Mouse (Mus musculus) heart, embryonic 16.5 days (tissue): ENCODE data around the gene Col27a1. TPM values are rescaled to one million over a fixed set of nuclear protein-coding genes. Genes with fewer than 3 reads are reported as not detected.

Experiments
- ATAC-seq: fragments of 200-750 bp; cut with Nextera tagmentation; replicated peaks from 2 replicates; pipeline ENCODE4 v1.8.0; 2017; ENCODE audit warnings: moderate number of reproducible peaks; ENCODE audit not compliant: insufficient read depth, low FRiP score; ENCODE audit errors: extremely low read depth
- H3K27ac ChIP-seq: fragments of 300-500 bp; sonication (generic); 2 replicates; pipeline ENCODE4 v1.5.1; 2014; ENCODE audit warnings: mild to moderate bottlenecking, low read length, control low read depth, moderate library complexity
- H3K27me3 ChIP-seq: fragments of 300-500 bp; sonication (generic); 2 replicates; pipeline ENCODE4 v1.6.1; 2014; ENCODE audit warnings: low read length, mixed read lengths; ENCODE audit not compliant: control insufficient read depth, insufficient read depth
- H3K36me3 ChIP-seq: fragments of 300-500 bp; sonication (generic); 2 replicates; pipeline ENCODE4 v1.6.1; 2014; ENCODE audit not compliant: control insufficient read depth, insufficient read depth
- H3K4me1 ChIP-seq: fragments of 300-500 bp; sonication (generic); 2 replicates; pipeline ENCODE4 v1.6.1; 2014; ENCODE audit warnings: low read length, mixed read lengths; ENCODE audit not compliant: control insufficient read depth, insufficient read depth
- H3K4me2 ChIP-seq: fragments of 300-500 bp; sonication (generic); 2 replicates; pipeline ENCODE4 v1.6.1; 2014; ENCODE audit warnings: low read depth, mild to moderate bottlenecking, control low read depth, low read length
- H3K4me3 ChIP-seq: fragments of 300-500 bp; sonication (generic); 2 replicates; pipeline ENCODE4 v1.5.1; 2014; ENCODE audit warnings: mild to moderate bottlenecking, control low read depth, low read length
- H3K9ac ChIP-seq: fragments of 300-500 bp; sonication (generic); 2 replicates; pipeline ENCODE4 v1.6.1; 2014; ENCODE audit warnings: low read length, control low read depth
- H3K9me3 ChIP-seq: fragments of 300-500 bp; sonication (generic); replicated peaks from 2 replicates; pipeline ENCODE4 v1.6.1; 2016; ENCODE audit warnings: low read length; ENCODE audit not compliant: control insufficient read depth
- WGBS: fragments of 180-500 bp; shearing (Covaris S2); extraction: QIAGEN DNeasy Blood & Tissue Kit; methylation state at CpG from one replicate; pipeline ENCODE4 v1.1.7; 2014; 5-methylcytosine and 5-hydroxymethylcytosine counted together
- polyA plus RNA-seq: library from polyadenylated mRNA; unstranded; fragments of >200 nt; fragmentation: Nextera tagmentation; extraction: Ambion mirVana; gene quantifications from 2 replicates; pipeline ENCODE4 v1.2.1, GENCODE M21; 2015

Col27a1 gene
- polyA plus RNA-seq, 1 experiment from 2014 or later, result 3.0 TPM

- no peak for ATAC-seq
- no peaks in the 10 kb centered on the region for H3K27me3 ChIP-seq
- no peaks in the 10 kb centered on the region for H3K4me1 ChIP-seq
- no peak overlapping the region for H3K27ac ChIP-seq
- no peaks in the 10 kb centered on the region for H3K36me3 ChIP-seq
- H3K4me2 ChIP-seq, result no peak overlapping the region
- no peak overlapping the region for H3K4me3 ChIP-seq
- H3K9ac ChIP-seq, result no peak overlapping the region
- H3K9me3 ChIP-seq, result no peaks in the 10 kb centered on the region
Observed at GRCm38 (mm10) chr4:63247991-63248390, 34.2 kb downstream of the Col27a1 start.

GRCm38 (mm10) chr4:63248951-63249350 lies 35.1 kb downstream of the Col27a1 start:
- Histone ChIP-seq H3K4me2 (no peak overlapping the region), H3K36me3 (no peaks in the 10 kb centered on the region), H3K4me3 (no peak overlapping the region), H3K9me3 (no peaks in the 10 kb centered on the region), H3K27ac (no peak overlapping the region), H3K9ac (no peak overlapping the region), H3K27me3 (no peaks in the 10 kb centered on the region), H3K4me1 (no peaks in the 10 kb centered on the region)
- 59% methylated on average over 6 of the region's 6 CpGs for WGBS
- ATAC-seq, result no peak

- H3K4me2 ChIP-seq, result no peak overlapping the region
- no peak overlapping the region for H3K9ac ChIP-seq
- H3K9me3 ChIP-seq, result no peaks in the 10 kb centered on the region
- H3K27me3 ChIP-seq, result no peaks in the 10 kb centered on the region
- WGBS, result 87% methylated on average over 11 of the region's 11 CpGs
- no peak overlapping the region for H3K27ac ChIP-seq
- no peak for ATAC-seq
- H3K4me3 ChIP-seq, result no peak overlapping the region
- no peaks in the 10 kb centered on the region for H3K36me3 ChIP-seq
- no peaks in the 10 kb centered on the region for H3K4me1 ChIP-seq
Observed at GRCm38 (mm10) chr4:63251760-63252159, 38.0 kb downstream of the Col27a1 start.

GRCm38 (mm10) chr4:63253716-63254115 lies 39.9 kb downstream of the Col27a1 start:
- ATAC-seq, result no peak
- H3K27me3 ChIP-seq, result no peaks in the 10 kb centered on the region
- no peaks in the 10 kb centered on the region for H3K9me3 ChIP-seq
- H3K4me2 ChIP-seq, result no peak overlapping the region
- 78% methylated on average over 6 of the region's 6 CpGs for WGBS
- H3K4me1 ChIP-seq, result no peaks in the 10 kb centered on the region
- no peak overlapping the region for H3K4me3 ChIP-seq
- H3K27ac ChIP-seq, result no peak overlapping the region
- no peak overlapping the region for H3K9ac ChIP-seq
- H3K36me3 ChIP-seq, result no peaks in the 10 kb centered on the region

GRCm38 (mm10) chr4:63254151-63254550 lies 40.3 kb downstream of the Col27a1 start:
- no peaks in the 10 kb centered on the region for H3K36me3 ChIP-seq
- no peak overlapping the region for H3K9ac ChIP-seq
- H3K27ac ChIP-seq, result no peak overlapping the region
- H3K4me3 ChIP-seq, result no peak overlapping the region
- ATAC-seq, result no peak
- H3K27me3 ChIP-seq, result no peaks in the 10 kb centered on the region
- H3K4me2 ChIP-seq, result no peak overlapping the region
- peaks cover 2% of the 10 kb centered on the region; the same call in 1 of the 2 replicates for H3K4me1 ChIP-seq
- WGBS, result 76% methylated on average over 2 of the region's 2 CpGs
- H3K9me3 ChIP-seq, result no peaks in the 10 kb centered on the region

- H3K27me3 ChIP-seq, result no peaks in the 10 kb centered on the region
- 79% methylated on average over 2 of the region's 2 CpGs for WGBS
- no peaks in the 10 kb centered on the region for H3K36me3 ChIP-seq
- ATAC-seq, result no peak
- no peak overlapping the region for H3K9ac ChIP-seq
- peaks cover 17% of the 10 kb centered on the region for H3K4me1 ChIP-seq
- H3K4me2 ChIP-seq, result no peak overlapping the region
- H3K4me3 ChIP-seq, result no peak overlapping the region
- H3K27ac ChIP-seq, result no peak overlapping the region
- no peaks in the 10 kb centered on the region for H3K9me3 ChIP-seq
Observed at GRCm38 (mm10) chr4:63256371-63256770, 42.6 kb downstream of the Col27a1 start.

GRCm38 (mm10) chr4:63257346-63257745 lies 43.5 kb downstream of the Col27a1 start:
- Histone ChIP-seq H3K4me3 (no peak overlapping the region), H3K9ac (no peak overlapping the region), H3K36me3 (no peaks in the 10 kb centered on the region), H3K4me1 (peaks cover 17% of the 10 kb centered on the region), H3K4me2 (no peak overlapping the region), H3K27me3 (no peaks in the 10 kb centered on the region), H3K9me3 (no peaks in the 10 kb centered on the region), H3K27ac (no peak overlapping the region)
- 75% methylated on average over 7 of the region's 7 CpGs for WGBS
- ATAC-seq, result no peak

- H3K4me2 ChIP-seq, result no peak overlapping the region
- H3K9ac ChIP-seq, result no peak overlapping the region
- H3K9me3 ChIP-seq, result no peaks in the 10 kb centered on the region
- no peak overlapping the region for H3K27ac ChIP-seq
- H3K27me3 ChIP-seq, result no peaks in the 10 kb centered on the region
- no peak overlapping the region for H3K4me3 ChIP-seq
- no peak for ATAC-seq
- peaks cover 17% of the 10 kb centered on the region for H3K4me1 ChIP-seq
- 91% methylated on average over 14 of the region's 14 CpGs for WGBS
- H3K36me3 ChIP-seq, result no peaks in the 10 kb centered on the region
Observed at GRCm38 (mm10) chr4:63258096-63258495, 44.3 kb downstream of the Col27a1 start.

- no peak for ATAC-seq
- peaks cover 19% of the 10 kb centered on the region for H3K4me1 ChIP-seq
- no peaks in the 10 kb centered on the region for H3K27me3 ChIP-seq
- no peaks in the 10 kb centered on the region for H3K9me3 ChIP-seq
- H3K9ac ChIP-seq, result no peak overlapping the region
- H3K4me2 ChIP-seq, result no peak overlapping the region
- no peaks in the 10 kb centered on the region for H3K36me3 ChIP-seq
- 84% methylated on average over 6 of the region's 6 CpGs for WGBS
- H3K4me3 ChIP-seq, result no peak overlapping the region
- H3K27ac ChIP-seq, result no peak overlapping the region
Observed at GRCm38 (mm10) chr4:63259066-63259465, 45.3 kb downstream of the Col27a1 start.

GRCm38 (mm10) chr4:63260506-63260905 lies 46.7 kb downstream of the Col27a1 start:
- Histone ChIP-seq H3K4me2 (no peak overlapping the region), H3K4me3 (no peak overlapping the region), H3K9ac (no peak overlapping the region), H3K27me3 (no peaks in the 10 kb centered on the region), H3K9me3 (no peaks in the 10 kb centered on the region), H3K27ac (peak overlapping the region; percentile 77), H3K4me1 (peaks cover 19% of the 10 kb centered on the region), H3K36me3 (no peaks in the 10 kb centered on the region)
- 36% methylated on average over 10 of the region's 10 CpGs for WGBS
- ATAC-seq, result peak; percentile 94
